Mouse (Mus musculus): ENCODE measurements around the gene A930002H24Rik.

DNA sequence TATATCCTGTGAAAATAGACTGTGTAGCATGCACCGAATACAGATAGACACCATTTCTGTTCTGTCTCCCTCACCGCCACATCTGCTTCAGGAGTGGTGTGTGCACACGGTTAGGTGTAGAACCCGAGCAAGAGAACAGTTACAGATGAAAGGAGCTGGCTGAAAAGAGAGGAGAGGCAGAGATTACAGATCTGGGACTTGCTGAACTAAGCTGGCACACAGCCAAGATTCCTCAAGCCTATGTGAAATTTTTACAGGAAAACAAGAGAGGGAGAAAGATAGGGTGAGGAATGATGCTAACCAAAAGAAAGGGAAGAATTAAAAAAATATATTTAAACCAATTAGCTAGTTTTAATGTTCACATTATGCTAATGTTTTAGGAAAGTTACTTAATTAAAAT lies 2.6 kb downstream of the A930002H24Rik start:
- TF ChIP-seq CTCF (conservative IDR thresholded peaks at IDR 0.05; ENCODE audit: low read length) (no peak), NANOG (IDR thresholded peaks at IDR 0.05; ENCODE audit: borderline replicate concordance, low read length) (no peak)
